Mouse (Mus musculus): ENCODE measurements around the gene Sertad3. TPM values are rescaled to one million over a fixed set of nuclear protein-coding genes. Genes with fewer than 3 reads are reported as not detected.
A peak's percentile ranks its signal among the peaks of the same experiment; 100 is the strongest.
"Not testable (repeated sequence)": the region's sequence is repeated elsewhere in the genome, so short reads cannot be mapped to it uniquely, and the experiment has no call there.

Sertad3 gene
- polyA plus RNA-seq, 1 experiment from 2014 or later, result 32.5 TPM

- H3K27ac ChIP-seq (ENCODE audit: low read length), result peak overlapping the region; percentile 99
- WGBS, result 2% methylated on average over 13 of the region's 13 CpGs
These were observed 14.2 kb downstream of the Sertad3 start for GRCm38 (mm10) chr7:27487740-27488268.

GRCm38 (mm10) chr7:27489270-27489869, 15.8 kb downstream of the Sertad3 start:
- H3K27me3 ChIP-seq (ENCODE audit: insufficient read depth, low read length), result no peaks in the 10 kb centered on the region
- no peaks in the 10 kb centered on the region for H3K9me3 ChIP-seq (ENCODE audit: low read length)
- no peak overlapping the region for H3K4me3 ChIP-seq (ENCODE audit: low read length)
- peak overlapping the region; percentile 58; the same call in 1 of the 2 replicates for H3K4me2 ChIP-seq (replicated peaks; ENCODE audit: low read depth, low read length)
- H3K27ac ChIP-seq (ENCODE audit: low read length), result peak overlapping the region; percentile 97
- H3K4me1 ChIP-seq (ENCODE audit: insufficient read depth, low read length), result peaks cover 33% of the 10 kb centered on the region
- ATAC-seq (ENCODE audit: low FRiP score, low TSS enrichment), result no peak
- WGBS, result 88% methylated on average over 25 of the region's 25 CpGs
- H3K9ac ChIP-seq (replicated peaks; ENCODE audit: low read length), result 0 out of 2 replicates have a peak overlapping the region, but pooled peaks have one; percentile 29
- H3K36me3 ChIP-seq (ENCODE audit: insufficient read depth, low read length), result peaks cover 10% of the 10 kb centered on the region

More at GRCm38 (mm10) chr7:27487740-27488268, 14.2 kb downstream of the Sertad3 start:
- Histone ChIP-seq H3K4me3 (ENCODE audit: low read length) (peak overlapping the region; percentile 75), H3K4me2 (replicated peaks; ENCODE audit: low read depth, low read length) (peak overlapping the region; percentile 57), H3K9ac (replicated peaks; ENCODE audit: low read length) (peak overlapping the region; percentile 94), H3K4me1 (ENCODE audit: insufficient read depth, low read length) (peaks cover 33% of the 10 kb centered on the region), H3K36me3 (ENCODE audit: insufficient read depth, low read length) (peaks cover 10% of the 10 kb centered on the region), H3K27me3 (ENCODE audit: insufficient read depth, low read length) (no peaks in the 10 kb centered on the region), H3K9me3 (ENCODE audit: low read length) (no peaks in the 10 kb centered on the region)
- ATAC-seq (ENCODE audit: low FRiP score, low TSS enrichment), result no peak

GRCm38 (mm10) chr7:27490227-27490542, 16.6 kb downstream of the Sertad3 start:
- H3K4me3 ChIP-seq (ENCODE audit: low read length), result peak overlapping the region; percentile 38
- H3K27me3 ChIP-seq (ENCODE audit: insufficient read depth, low read length), result no peaks in the 10 kb centered on the region
- WGBS, result 16% methylated on average over 4 of the region's 4 CpGs
- peak overlapping the region; percentile 97 for H3K27ac ChIP-seq (ENCODE audit: low read length)
- H3K36me3 ChIP-seq (ENCODE audit: insufficient read depth, low read length), result peaks cover 10% of the 10 kb centered on the region
- peak overlapping the region; percentile 58 for H3K4me2 ChIP-seq (replicated peaks; ENCODE audit: low read depth, low read length)
- peak overlapping the region; percentile 71 for H3K9ac ChIP-seq (replicated peaks; ENCODE audit: low read length)
- no peak for ATAC-seq (ENCODE audit: low FRiP score, low TSS enrichment)
- H3K9me3 ChIP-seq (ENCODE audit: low read length), result no peaks in the 10 kb centered on the region
- peaks cover 33% of the 10 kb centered on the region for H3K4me1 ChIP-seq (ENCODE audit: insufficient read depth, low read length)

GRCm38 (mm10) chr7:27490543-27491329, 17.2 kb downstream of the Sertad3 start:
- Histone ChIP-seq H3K27me3 (ENCODE audit: insufficient read depth, low read length) (no peaks in the 10 kb centered on the region), H3K36me3 (ENCODE audit: insufficient read depth, low read length) (peaks cover 10% of the 10 kb centered on the region), H3K9ac (replicated peaks; ENCODE audit: low read length) (peak overlapping the region; percentile 71), H3K4me2 (replicated peaks; ENCODE audit: low read depth, low read length) (peak overlapping the region; percentile 58), H3K4me1 (ENCODE audit: insufficient read depth, low read length) (peaks cover 33% of the 10 kb centered on the region), H3K27ac (ENCODE audit: low read length) (peak overlapping the region; percentile 97), H3K9me3 (ENCODE audit: low read length) (no peaks in the 10 kb centered on the region), H3K4me3 (ENCODE audit: low read length) (peak overlapping the region; percentile 38)
- WGBS, result under 1% methylated on average over 31 of the region's 33 CpGs
- ATAC-seq (ENCODE audit: low FRiP score, low TSS enrichment), result peak; percentile 85

GRCm38 (mm10) chr7:27491856-27492255, 18.3 kb downstream of the Sertad3 start:
- peaks cover 33% of the 10 kb centered on the region for H3K4me1 ChIP-seq (ENCODE audit: insufficient read depth, low read length)
- no peak overlapping the region for H3K4me2 ChIP-seq (replicated peaks; ENCODE audit: low read depth, low read length)
- H3K36me3 ChIP-seq (ENCODE audit: insufficient read depth, low read length), result peaks cover 10% of the 10 kb centered on the region
- no peaks in the 10 kb centered on the region for H3K27me3 ChIP-seq (ENCODE audit: insufficient read depth, low read length)
- peak overlapping the region; percentile 97; the same call in 1 of the 2 replicates for H3K27ac ChIP-seq (ENCODE audit: low read length)
- no peak overlapping the region for H3K9ac ChIP-seq (replicated peaks; ENCODE audit: low read length)
- 76% methylated on average over 7 of the region's 7 CpGs for WGBS
- no peaks in the 10 kb centered on the region for H3K9me3 ChIP-seq (ENCODE audit: low read length)
- H3K4me3 ChIP-seq (ENCODE audit: low read length), result no peak overlapping the region
- no peak for ATAC-seq (ENCODE audit: low FRiP score, low TSS enrichment)

- ATAC-seq (ENCODE audit: low FRiP score, low TSS enrichment), result no peak
These were observed 19.5 kb downstream of the Sertad3 start for GRCm38 (mm10) chr7:27493022-27493421.

GRCm38 (mm10) chr7:27493450-27493849, 19.9 kb downstream of the Sertad3 start:
- no peak overlapping the region for H3K4me2 ChIP-seq (replicated peaks; ENCODE audit: low read depth, low read length)
- 81% methylated on average over 5 of the region's 5 CpGs for WGBS

More at GRCm38 (mm10) chr7:27493022-27493421, 19.5 kb downstream of the Sertad3 start:
- peaks cover 10% of the 10 kb centered on the region for H3K36me3 ChIP-seq (ENCODE audit: insufficient read depth, low read length)
- no peaks in the 10 kb centered on the region for H3K9me3 ChIP-seq (ENCODE audit: low read length)
- peaks cover 32% of the 10 kb centered on the region for H3K4me1 ChIP-seq (ENCODE audit: insufficient read depth, low read length)
- H3K27ac ChIP-seq (ENCODE audit: low read length), result no peak overlapping the region
- WGBS, result 69% methylated on average over 3 of the region's 3 CpGs
- H3K27me3 ChIP-seq (ENCODE audit: insufficient read depth, low read length), result no peaks in the 10 kb centered on the region
- no peak overlapping the region for H3K4me3 ChIP-seq (ENCODE audit: low read length)
- H3K4me2 ChIP-seq (replicated peaks; ENCODE audit: low read depth, low read length), result no peak overlapping the region
- H3K9ac ChIP-seq (replicated peaks; ENCODE audit: low read length), result no peak overlapping the region

GRCm38 (mm10) chr7:27494659-27495367, 21.2 kb downstream of the Sertad3 start:
- H3K4me3 ChIP-seq (ENCODE audit: low read length); H3K36me3 ChIP-seq (ENCODE audit: insufficient read depth, low read length); ATAC-seq (ENCODE audit: low FRiP score, low TSS enrichment); H3K9me3 ChIP-seq (ENCODE audit: low read length); H3K4me2 ChIP-seq (replicated peaks; ENCODE audit: low read depth, low read length); H3K9ac ChIP-seq (replicated peaks; ENCODE audit: low read length); H3K27me3 ChIP-seq (ENCODE audit: insufficient read depth, low read length); H3K27ac ChIP-seq (ENCODE audit: low read length): not testable (repeated sequence)
- H3K4me1 ChIP-seq (ENCODE audit: insufficient read depth, low read length), result peaks cover 14% of the 10 kb centered on the region
- 91% methylated on average over 8 of the region's 9 CpGs for WGBS

More at GRCm38 (mm10) chr7:27493450-27493849, 19.9 kb downstream of the Sertad3 start:
- Histone ChIP-seq H3K9me3 (ENCODE audit: low read length) (no peaks in the 10 kb centered on the region), H3K4me1 (ENCODE audit: insufficient read depth, low read length) (peaks cover 28% of the 10 kb centered on the region), H3K4me3 (ENCODE audit: low read length) (no peak overlapping the region), H3K27me3 (ENCODE audit: insufficient read depth, low read length) (no peaks in the 10 kb centered on the region), H3K27ac (ENCODE audit: low read length) (no peak overlapping the region), H3K9ac (replicated peaks; ENCODE audit: low read length) (no peak overlapping the region), H3K36me3 (ENCODE audit: insufficient read depth, low read length) (peaks cover 10% of the 10 kb centered on the region)
- ATAC-seq (ENCODE audit: low FRiP score, low TSS enrichment), result no peak

GRCm38 (mm10) chr7:27499036-27499435, 25.5 kb downstream of the Sertad3 start, which contains the start of gene Prx:
Prx (plus strand) TSS chr7:27499324.
- Histone ChIP-seq H3K4me2 (replicated peaks; ENCODE audit: low read depth, low read length) (no peak within 1 kb of the TSS), H3K4me3 (ENCODE audit: low read length) (no peak within 1 kb of the TSS), H3K4me1 (ENCODE audit: insufficient read depth, low read length) (no peaks in the 10 kb centered on the region), H3K36me3 (ENCODE audit: insufficient read depth, low read length) (no peaks in the 10 kb centered on the region), H3K27me3 (ENCODE audit: insufficient read depth, low read length) (no peaks in the 10 kb centered on the region), H3K9ac (replicated peaks; ENCODE audit: low read length) (no peak within 1 kb of the TSS), H3K27ac (ENCODE audit: low read length) (no peak within 1 kb of the TSS), H3K9me3 (ENCODE audit: low read length) (no peaks in the 10 kb centered on the region)
- 43% methylated on average over 3 of the region's 3 CpGs for WGBS
- peak; percentile 26; the same call in 1 of the 2 replicates for ATAC-seq (ENCODE audit: low FRiP score, low TSS enrichment)
